Mouse (Mus musculus): ENCODE data around the gene Fcgbp.
A peak's percentile ranks its signal among the peaks of the same experiment; 100 is the strongest.
"Not testable (repeated sequence)": the region's sequence is repeated elsewhere in the genome, so short reads cannot be mapped to it uniquely, and the experiment has no call there.

Gene Fcgbp

GRCm38 (mm10) chr7:28148263-28148662, 77.2 kb downstream of the Fcgbp start:
- DNase-seq (ENCODE audit: inconsistent age in 2 of 2, low spot score in 1 of 2) = peak; percentile 55 to 85

- DNase-seq (ENCODE audit: inconsistent age in 2 of 2, low spot score in 1 of 2) = no peak
Observed at GRCm38 (mm10) chr7:28149841-28150240, 78.8 kb downstream of the Fcgbp start.

GRCm38 (mm10) chr7:28151584-28152221, 80.7 kb downstream of the Fcgbp start:
- DNase-seq (ENCODE audit: inconsistent age in 2 of 2, low spot score in 1 of 2) = peak; percentile 38 to 71

GRCm38 (mm10) chr7:28153595-28153994, 82.6 kb downstream of the Fcgbp start:
- not testable (repeated sequence) for DNase-seq (ENCODE audit: inconsistent age in 2 of 2, low spot score in 1 of 2)

GRCm38 (mm10) chr7:28159292-28159691, 88.3 kb downstream of the Fcgbp start:
- no peak for DNase-seq (ENCODE audit: inconsistent age in 2 of 2, low spot score in 1 of 2)

GRCm38 (mm10) chr7:28159893-28160292, 88.9 kb downstream of the Fcgbp start:
- no peak for DNase-seq (ENCODE audit: inconsistent age in 2 of 2, low spot score in 1 of 2)

GRCm38 (mm10) chr7:28161163-28161749, 90.2 kb downstream of the Fcgbp start:
- no peak for DNase-seq (ENCODE audit: inconsistent age in 2 of 2, low spot score in 1 of 2)

GRCm38 (mm10) chr7:28165406-28165805, 94.4 kb downstream of the Fcgbp start:
- DNase-seq (ENCODE audit: inconsistent age in 2 of 2, low spot score in 1 of 2) = no peak

GRCm38 (mm10) chr7:28168320-28169115, 97.5 kb downstream of the Fcgbp start:
- DNase-seq (ENCODE audit: inconsistent age in 2 of 2, low spot score in 1 of 2) = peak; percentile 78 to 92

- peak; percentile 94 to 96 for DNase-seq (ENCODE audit: inconsistent age in 2 of 2, low spot score in 1 of 2)
Observed at GRCm38 (mm10) chr7:28169489-28170422, 98.7 kb downstream of the Fcgbp start, which contains the start of gene Fbl. Gene Fbl (plus strand): TSS chr7:28169710.

Data from adrenal gland, adult (tissue).